Comparison of ENCODE assay signal across 8 mouse cellular contexts in genomic region chr11:69059357-69059974, GRCm38 (mm10). TPM values are rescaled to one million over a fixed set of nuclear protein-coding genes. Genes with fewer than 3 reads are reported as not detected.
DNase-seq lines count a peak whose midpoint lies in the region; ATAC-seq and TF ChIP-seq lines count a peak whose summit lies in the region.

Borcs6 (plus strand) TSS chr11:69059717.

- H3K27me3 ChIP-seq in ES-Bruce4 (ENCODE audit: control insufficient read depth, insufficient read depth, low read length, poor library complexity, severe bottlenecking): no peaks in the 10 kb centered on the region
- H3K27me3 ChIP-seq in forebrain, embryonic 14.5 days (replicated peaks; ENCODE audit: control insufficient read depth, insufficient read depth, low read length): no peaks in the 10 kb centered on the region

- H3K36me3 ChIP-seq in ES-Bruce4 (ENCODE audit: control insufficient read depth, insufficient read depth, low read length, poor library complexity, severe bottlenecking): no peaks in the 10 kb centered on the region
- no peaks in the 10 kb centered on the region for H3K36me3 ChIP-seq in forebrain, embryonic 14.5 days (ENCODE audit: control insufficient read depth, insufficient read depth, low read length)

- no peaks in the 10 kb centered on the region for H3K9me3 ChIP-seq in ES-Bruce4 (replicated peaks; ENCODE audit: control insufficient read depth, insufficient read depth, low read length, poor library complexity, severe bottlenecking)
- no peaks in the 10 kb centered on the region for H3K9me3 ChIP-seq in forebrain, embryonic 14.5 days (replicated peaks; ENCODE audit: control insufficient read depth, low read length)

- peak within 1 kb of the TSS; percentile 91 for H3K4me2 ChIP-seq in forebrain, embryonic 14.5 days (ENCODE audit: low read length)

- no peaks in the 10 kb centered on the region for H3K4me1 ChIP-seq in ES-Bruce4 (ENCODE audit: control insufficient read depth, insufficient read depth, low read length)
- H3K4me1 ChIP-seq in forebrain, embryonic 14.5 days (ENCODE audit: control insufficient read depth, insufficient read depth, low read length): peaks cover 15% of the 10 kb centered on the region
- peaks cover 13% of the 10 kb centered on the region for H3K4me1 ChIP-seq in lung, adult 2 months (ENCODE audit: control insufficient read depth, insufficient read depth, low read length)

- TF ChIP-seq EP300 in ES-Bruce4 (IDR thresholded peaks at IDR 0.05; ENCODE audit: insufficient read depth, low read depth, low read length): no peak

- no peak for TF ChIP-seq POLR2A in ES-Bruce4 (IDR thresholded peaks at IDR 0.05; ENCODE audit: insufficient read depth, low read length)
- peak; percentile 93; the same call in 1 of the 2 replicates for TF ChIP-seq POLR2A in lung, adult 2 months (IDR thresholded peaks at IDR 0.05; ENCODE audit: borderline replicate concordance, extremely low read depth, low read depth, low read length)

- peak within 1 kb of the TSS; percentile 90 for H3K4me3 ChIP-seq in ES-Bruce4 (ENCODE audit: low read depth, low read length)
- peak within 1 kb of the TSS; percentile 87 for H3K4me3 ChIP-seq in forebrain, embryonic 14.5 days (ENCODE audit: low read depth, low read length)
- H3K4me3 ChIP-seq in lung, adult 2 months (replicated peaks; ENCODE audit: extremely low read depth, low read depth, low read length): peak within 1 kb of the TSS; percentile 95

- no peak for TF ChIP-seq CTCF in ES-Bruce4 (IDR thresholded peaks at IDR 0.05; ENCODE audit: low read depth, low read length)
- no peak for TF ChIP-seq CTCF in lung, adult 2 months (IDR thresholded peaks at IDR 0.05; ENCODE audit: insufficient read depth, low read length)

- peak; percentile 92 for ATAC-seq in cerebellum, adult (ENCODE audit: insufficient number of reproducible peaks, low FRiP score, low TSS enrichment)
- ATAC-seq in forebrain, embryonic 14.5 days: peak; percentile 94
- ATAC-seq in neutrophil, adult 5-6 weeks (ENCODE audit: extremely low read depth, insufficient number of reproducible peaks, low FRiP score, poor library complexity, severe bottlenecking): peak; percentile 88

- H3K9ac ChIP-seq in ES-Bruce4 (ENCODE audit: low read depth, poor library complexity, severe bottlenecking): peak within 1 kb of the TSS; percentile 87
- H3K9ac ChIP-seq in forebrain, embryonic 14.5 days (ENCODE audit: low read length): peak within 1 kb of the TSS; percentile 83

- WGBS in forebrain, embryonic 14.5 days: under 1% methylated on average over 57 of the region's 64 CpGs
- under 1% methylated on average over 64 of the region's 64 CpGs for WGBS in lung, adult 2 months

- intact Hi-C loops in heart, postnatal 14 days (cut with DNase I): no loop called here

- peak within 1 kb of the TSS; percentile 27; the same call in 1 of the 2 replicates for H3K27ac ChIP-seq in ES-Bruce4 (ENCODE audit: insufficient read depth, low read length)
- H3K27ac ChIP-seq in forebrain, embryonic 14.5 days (ENCODE audit: low read depth, low read length): peak within 1 kb of the TSS; percentile 78

- peak; percentile 99 for DNase-seq in forebrain, embryonic 14.5 days (ENCODE audit: low spot score)
- peak; percentile 94 to 95 for DNase-seq in heart, postnatal 14 days
- peak; percentile 97 to 98 for DNase-seq in layer of hippocampus, adult 18-20 months (ENCODE audit: low spot score in 2 of 2)
- peak; percentile 90 for DNase-seq in lung, adult 2 months
- peak; percentile 94 to 96 for DNase-seq in thymus, adult 18-20 months

RNA-seq across cellular contexts. Expression of gene Borcs6, which starts in this region (rescaled TPM):
- polyA plus RNA-seq in ES-Bruce4 (2011; ENCODE audit: insufficient read depth, insufficient read length, low read depth, missing spikeins): 4.0 and 7.0 TPM in 2 replicates
- 10.7 and 13.9 TPM in 2 replicates for polyA plus RNA-seq in forebrain, embryonic 14.5 days (2014; fragmentation: Nextera tagmentation; extraction: Ambion mirVana)
- 10 to 100 TPM; 15.9 to 16.2 TPM for total RNA-seq in heart, postnatal 14 days (2021)
- 10 to 100 TPM; 32.9 to 36.4 TPM for total RNA-seq in layer of hippocampus, adult 18-20 months (2021)
- 21.0 and 22.8 TPM in 2 replicates for polyA plus RNA-seq in lung, adult 2 months (2012; rRNA removed)
- 28.4 TPM in 2 replicates for total RNA-seq in neutrophil, adult 5-6 weeks (2017)

Comparison
In these comparisons a context has a peak if more than half of its experiments do, and no peak if none do; other contexts are left out.
1. Peak in every context shown above with its lines: DNase-seq, ATAC-seq, H3K4me3 ChIP-seq and H3K27ac ChIP-seq.